Mouse (Mus musculus) gastrocnemius, postnatal 36 days (tissue): Measurements from ENCODE around the gene Glmn. TPM values are rescaled to one million over a fixed set of nuclear protein-coding genes. Genes with fewer than 3 reads are reported as not detected.

Experiments
- DNase-seq, 2 experiments: peaks; one replicate each; pipeline ENCODE4 v3.0.0; 2022
- intact Hi-C: fragments of 180-260 bp; cut with DNase I; formaldehyde crosslinking; loops from one replicate; pipeline ENCODE4 v1.15.1; 2025
- total RNA-seq, 2 experiments: library from RNA; stranded (reverse); gene quantifications; 2 replicates each; pipeline ENCODE4 v1.2.3; 2021

Gene Glmn
- total RNA-seq, 2 experiments from 2014 or later = 4.9 to 7.1 TPM

GRCm38 (mm10) chr5:107521386-107521785 lies 76.3 kb downstream of the Glmn start:
- intact Hi-C loops = no loop called here
- DNase-seq = no peak

GRCm38 (mm10) chr5:107518602-107519001 lies 79.1 kb downstream of the Glmn start:
- intact Hi-C loops = no loop called here
- no peak for DNase-seq

- DNase-seq = no peak
- intact Hi-C loops = no loop called here
These were observed 81.6 kb downstream of the Glmn start for GRCm38 (mm10) chr5:107516087-107516486.

- no peak for DNase-seq
- intact Hi-C loops = no loop called here
These were observed 82.2 kb downstream of the Glmn start for GRCm38 (mm10) chr5:107515453-107515852.

GRCm38 (mm10) chr5:107513583-107513982 lies 84.1 kb downstream of the Glmn start:
- DNase-seq = peak; percentile 9 to 32
- intact Hi-C loops = loop anchor here (5.0 kb wide), 1 partner anchor 156 kb away; no protein-coding TSS in a partner anchor

- intact Hi-C loops = loop anchor here (5.0 kb wide), 1 partner anchor 154 kb away; no protein-coding TSS in a partner anchor
- no peak for DNase-seq
These were observed 86.4 kb downstream of the Glmn start for GRCm38 (mm10) chr5:107511326-107511725.

- intact Hi-C loops = loop anchor here (5.0 kb wide), 1 partner anchor 153 kb away; no protein-coding TSS in a partner anchor
- peak in 1 of 2 experiments; percentile 9 for DNase-seq
These were observed 87.2 kb downstream of the Glmn start for GRCm38 (mm10) chr5:107510503-107510902.

GRCm38 (mm10) chr5:107507321-107507720 lies 90.4 kb downstream of the Glmn start, which contains the start of gene Gm42669:
Gene Gm42669 (plus strand): TSS chr5:107507621.
- intact Hi-C loops = no loop called here
- no peak for DNase-seq

GRCm38 (mm10) chr5:107500741-107501140 lies 96.9 kb downstream of the Glmn start:
- DNase-seq = no peak
- intact Hi-C loops = no loop called here

GRCm38 (mm10) chr5:107499891-107500535 lies 97.7 kb downstream of the Glmn start:
- DNase-seq = no peak
- intact Hi-C loops = no loop called here

Other genes starting within 250 kb of the Glmn start
- gene Ephx4, start 195.2 kb downstream of the Glmn start, total RNA-seq = 1 to 10 TPM in 1 of 2 experiments, under 1 TPM in 1; 0.47 to 1.1 TPM
- not detected for gene Lpcat2b, start 166.3 kb downstream of the Glmn start, total RNA-seq
- 1 to 10 TPM; 5.9 to 9.0 TPM for gene Btbd8, start 159.9 kb downstream of the Glmn start, total RNA-seq
- gene Gm42669, start 90.3 kb downstream of the Glmn start, total RNA-seq = not detected
- not detected for gene 1700028K03Rik, start 63.2 kb downstream of the Glmn start, total RNA-seq
- 10 to 100 TPM; 11.0 to 12.4 TPM for gene Rpap2, start 515 bp downstream of the Glmn start, total RNA-seq
- gene Gfi1, start 128.1 kb upstream of the Glmn start, total RNA-seq = under 1 TPM in 1 of 2 experiments, not detected in 1; 0.54 TPM
- gene Ube2d2b, start 232.2 kb upstream of the Glmn start, total RNA-seq = not detected